Mouse (Mus musculus) forebrain, embryonic 11.5 days (tissue): ENCODE data around the gene Gm21985. TPM values are rescaled to one million over a fixed set of nuclear protein-coding genes. Genes with fewer than 3 reads are reported as not detected.

ENCODE experiments used
- ATAC-seq: fragments of 200-750 bp; cut with Nextera tagmentation; replicated peaks from 2 replicates; pipeline ENCODE4 v1.8.0; 2017; ENCODE audit warnings: moderate TSS enrichment; ENCODE audit not compliant: low FRiP score
- DNase-seq: peaks from one replicate; pipeline ENCODE4 v3.0.0-alpha.2; 2017; ENCODE audit warnings: low spot score
- H3K27ac ChIP-seq: fragments of 300-500 bp; sonication (generic); 2 replicates; pipeline ENCODE4 v1.5.1; 2014; ENCODE audit warnings: low read depth, low read length
- H3K27me3 ChIP-seq: fragments of 300-500 bp; sonication (generic); 2 replicates; pipeline ENCODE4 v1.6.1; 2014; ENCODE audit warnings: mild to moderate bottlenecking, low read length, mixed read lengths; ENCODE audit not compliant: control insufficient read depth, insufficient read depth
- H3K36me3 ChIP-seq: fragments of 300-500 bp; sonication (generic); 2 replicates; pipeline ENCODE4 v1.6.1; 2014; ENCODE audit warnings: mild to moderate bottlenecking, low read length, moderate library complexity, mixed read lengths; ENCODE audit not compliant: control insufficient read depth, insufficient read depth
- H3K4me1 ChIP-seq: fragments of 300-500 bp; sonication (generic); replicated peaks from 2 replicates; pipeline ENCODE4 v1.6.1; 2014; ENCODE audit warnings: low read length, mixed read lengths; ENCODE audit not compliant: control insufficient read depth, insufficient read depth
- H3K4me2 ChIP-seq: fragments of 300-500 bp; sonication (generic); 2 replicates; pipeline ENCODE4 v1.6.1; 2014; ENCODE audit warnings: low read depth, mild to moderate bottlenecking, low read length, moderate library complexity, mixed read lengths; ENCODE audit not compliant: severe bottlenecking
- H3K4me3 ChIP-seq: fragments of 300-500 bp; sonication (generic); 2 replicates; pipeline ENCODE4 v1.5.1; 2014; ENCODE audit warnings: low read depth, low read length
- H3K9ac ChIP-seq: fragments of 300-500 bp; sonication (generic); 2 replicates; pipeline ENCODE4 v1.6.1; 2014; ENCODE audit warnings: low read length
- H3K9me3 ChIP-seq: fragments of 300-500 bp; sonication (generic); 2 replicates; pipeline ENCODE4 v1.6.1; 2016; ENCODE audit warnings: low read length, mixed read lengths; ENCODE audit not compliant: control insufficient read depth
- WGBS: fragments of 180-500 bp; shearing (Covaris S2); extraction: QIAGEN DNeasy Blood & Tissue Kit; methylation state at CpG from one replicate; pipeline ENCODE4 v1.1.7; 2014; 5-methylcytosine and 5-hydroxymethylcytosine counted together
- polyA plus RNA-seq: library from polyadenylated mRNA; unstranded; fragments of >200 nt; fragmentation: Nextera tagmentation; extraction: Ambion mirVana; gene quantifications from 2 replicates; pipeline ENCODE4 v1.2.1, GENCODE M21; 2014

Gene Gm21985
- polyA plus RNA-seq, 1 experiment from 2014 or later, result 0.09 TPM

- Histone ChIP-seq H3K4me2 (no peak overlapping the region), H3K27ac (no peak overlapping the region), H3K4me1 (no peaks in the 10 kb centered on the region), H3K4me3 (no peak overlapping the region), H3K9me3 (no peaks in the 10 kb centered on the region), H3K9ac (no peak overlapping the region), H3K36me3 (no peaks in the 10 kb centered on the region), H3K27me3 (no peaks in the 10 kb centered on the region)
- ATAC-seq (no peak), DNase-seq (no peak)
- 83% methylated on average over 4 of the region's 4 CpGs for WGBS
Observed at GRCm38 (mm10) chr2:112332051-112332898, 66.2 kb downstream of the Gm21985 start.

- ATAC-seq (no peak), DNase-seq (no peak)
- H3K9ac ChIP-seq, result no peak overlapping the region
- 96% methylated on average over 6 of the region's 6 CpGs for WGBS
- no peaks in the 10 kb centered on the region; the same call in 1 of the 2 replicates for H3K36me3 ChIP-seq
- no peaks in the 10 kb centered on the region for H3K4me1 ChIP-seq
- no peak overlapping the region for H3K4me3 ChIP-seq
- H3K4me2 ChIP-seq, result no peak overlapping the region
- H3K9me3 ChIP-seq, result no peaks in the 10 kb centered on the region
- H3K27ac ChIP-seq, result no peak overlapping the region
- no peaks in the 10 kb centered on the region for H3K27me3 ChIP-seq
Observed at GRCm38 (mm10) chr2:112337211-112337610, 71.1 kb downstream of the Gm21985 start.

GRCm38 (mm10) chr2:112339736-112340135 lies 73.6 kb downstream of the Gm21985 start:
- H3K36me3 ChIP-seq, result no peaks in the 10 kb centered on the region; the same call in 1 of the 2 replicates
- H3K9me3 ChIP-seq, result no peaks in the 10 kb centered on the region
- DNase-seq (no peak), ATAC-seq (no peak)
- no peak overlapping the region for H3K9ac ChIP-seq
- no peak overlapping the region for H3K4me2 ChIP-seq
- no peak overlapping the region for H3K27ac ChIP-seq
- no peaks in the 10 kb centered on the region for H3K4me1 ChIP-seq
- WGBS, result 87% methylated on average over 2 of the region's 2 CpGs
- no peak overlapping the region for H3K4me3 ChIP-seq
- H3K27me3 ChIP-seq, result no peaks in the 10 kb centered on the region

GRCm38 (mm10) chr2:112341117-112341516 lies 75.0 kb downstream of the Gm21985 start:
- Histone ChIP-seq H3K27ac (no peak overlapping the region), H3K4me3 (no peak overlapping the region), H3K36me3 (no peaks in the 10 kb centered on the region; the same call in 1 of the 2 replicates), H3K4me2 (no peak overlapping the region), H3K4me1 (no peaks in the 10 kb centered on the region), H3K9ac (no peak overlapping the region), H3K27me3 (no peaks in the 10 kb centered on the region), H3K9me3 (no peaks in the 10 kb centered on the region)
- 80% methylated on average over 3 of the region's 3 CpGs for WGBS
- no peak for DNase-seq
- no peak for ATAC-seq

- WGBS, result 94% methylated on average over 3 of the region's 3 CpGs
Observed at GRCm38 (mm10) chr2:112348246-112348645, 82.1 kb downstream of the Gm21985 start.

GRCm38 (mm10) chr2:112353685-112354455 lies 87.8 kb downstream of the Gm21985 start:
- DNase-seq (no peak), ATAC-seq (no peak)
- WGBS, result 93% methylated on average over 7 of the region's 7 CpGs
- Histone ChIP-seq H3K36me3 (no peaks in the 10 kb centered on the region), H3K27me3 (no peaks in the 10 kb centered on the region), H3K9ac (no peak overlapping the region), H3K4me3 (no peak overlapping the region), H3K4me2 (no peak overlapping the region), H3K27ac (no peak overlapping the region), H3K4me1 (no peaks in the 10 kb centered on the region), H3K9me3 (no peaks in the 10 kb centered on the region)

More at GRCm38 (mm10) chr2:112348246-112348645, 82.1 kb downstream of the Gm21985 start:
- no peaks in the 10 kb centered on the region for H3K4me1 ChIP-seq
- DNase-seq, result no peak
- H3K36me3 ChIP-seq, result no peaks in the 10 kb centered on the region
- H3K9me3 ChIP-seq, result no peaks in the 10 kb centered on the region
- no peak for ATAC-seq
- no peak overlapping the region for H3K9ac ChIP-seq
- no peak overlapping the region for H3K4me2 ChIP-seq
- no peak overlapping the region for H3K4me3 ChIP-seq
- no peak overlapping the region for H3K27ac ChIP-seq
- H3K27me3 ChIP-seq, result no peaks in the 10 kb centered on the region

- Histone ChIP-seq H3K4me3 (no peak overlapping the region), H3K27me3 (no peaks in the 10 kb centered on the region), H3K4me1 (no peaks in the 10 kb centered on the region), H3K9me3 (no peaks in the 10 kb centered on the region), H3K9ac (no peak overlapping the region), H3K4me2 (no peak overlapping the region), H3K36me3 (peaks cover 2% of the 10 kb centered on the region; the same call in 1 of the 2 replicates), H3K27ac (no peak overlapping the region)
- no peak for DNase-seq
- WGBS, result 85% methylated on average over 2 of the region's 2 CpGs
- no peak for ATAC-seq
Observed at GRCm38 (mm10) chr2:112359611-112360010, 93.5 kb downstream of the Gm21985 start.

- Histone ChIP-seq H3K36me3 (peaks cover 2% of the 10 kb centered on the region; the same call in 1 of the 2 replicates), H3K4me1 (no peaks in the 10 kb centered on the region), H3K9me3 (no peaks in the 10 kb centered on the region), H3K9ac (no peak overlapping the region), H3K4me3 (no peak overlapping the region), H3K4me2 (no peak overlapping the region), H3K27me3 (no peaks in the 10 kb centered on the region), H3K27ac (no peak overlapping the region)
- DNase-seq, result no peak
- ATAC-seq, result no peak
- WGBS, result 93% methylated on average over 12 of the region's 12 CpGs
Observed at GRCm38 (mm10) chr2:112360012-112360780, 94.1 kb downstream of the Gm21985 start.
